Mouse (Mus musculus): Measurements from ENCODE around the gene Il15.

DNA sequence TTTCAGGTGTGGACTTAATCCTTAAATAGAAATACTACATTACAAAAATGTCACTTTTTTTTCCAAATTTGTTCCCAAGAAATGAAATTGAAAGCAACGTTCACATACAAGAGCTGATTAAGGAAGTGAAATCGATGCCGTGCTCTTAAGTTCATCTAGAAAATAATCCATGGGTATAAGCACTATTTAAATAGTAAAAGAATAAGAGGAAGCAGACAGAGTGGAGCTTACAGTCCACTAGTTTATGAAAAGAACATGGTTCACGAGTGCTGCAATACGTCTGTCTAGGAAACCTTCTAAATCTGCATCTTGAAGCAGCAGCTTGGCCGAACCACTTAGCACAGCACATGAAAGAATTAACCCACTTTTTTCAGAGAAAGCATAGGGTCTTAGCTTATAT lies 32.4 kb downstream of the Il15 start:
- TF ChIP-seq CTCF (IDR thresholded peaks at IDR 0.05; ENCODE audit: control insufficient read depth, insufficient read depth, insufficient read length) (no peak), MAX (IDR thresholded peaks at IDR 0.05) (no peak), CEBPB (IDR thresholded peaks at IDR 0.05; ENCODE audit: low read depth) (no peak), MYOD1 (IDR thresholded peaks at IDR 0.05; ENCODE audit: control insufficient read depth, insufficient read length, low read depth) (no peak)

Measured in C2C12 (cell line).